Mouse (Mus musculus): ENCODE measurements around the gene Skap1.

GRCm38 (mm10) chr11:96550960-96551703 lies 86.7 kb downstream of the Skap1 start:
- no peak for TF ChIP-seq CTCF (IDR thresholded peaks at IDR 0.05; ENCODE audit: extremely low read depth, insufficient read length, insufficient replicate concordance, low read depth, low read length)
- TF ChIP-seq POLR2A (IDR thresholded peaks at IDR 0.05; ENCODE audit: low read depth, low read length), result no peak

All from small intestine, adult 2 months (tissue).